Mouse (Mus musculus) forebrain, embryonic 14.5 days (tissue): Measurements from ENCODE around the gene C1qa. TPM values are rescaled to one million over a fixed set of nuclear protein-coding genes. Genes with fewer than 3 reads are reported as not detected.
A peak's percentile ranks its signal among the peaks of the same experiment; 100 is the strongest.

Experiments
- ATAC-seq: fragments of 200-750 bp; cut with Nextera tagmentation; 2 replicates; pipeline ENCODE4 v1.8.0; 2017; ENCODE audit warnings: mild to moderate bottlenecking, moderate library complexity
- DNase-seq: peaks from one replicate; pipeline ENCODE4 v3.0.0-alpha.2; 2015; ENCODE audit warnings: low spot score
- H3K27ac ChIP-seq: fragments of 300-500 bp; sonication (generic); 2 replicates; pipeline ENCODE4 v1.5.1; 2014; ENCODE audit warnings: low read depth, mild to moderate bottlenecking, control low read depth, low read length, moderate library complexity
- H3K27me3 ChIP-seq: fragments of 300-500 bp; sonication (generic); replicated peaks from 2 replicates; pipeline ENCODE4 v1.6.1; 2014; ENCODE audit warnings: low read length, control low read depth, mixed read lengths; ENCODE audit not compliant: control insufficient read depth, insufficient read depth
- H3K36me3 ChIP-seq: fragments of 300-500 bp; sonication (generic); 2 replicates; pipeline ENCODE4 v1.6.1; 2014; ENCODE audit warnings: low read length, control low read depth; ENCODE audit not compliant: control insufficient read depth, insufficient read depth
- H3K4me1 ChIP-seq: fragments of 300-500 bp; sonication (generic); 2 replicates; pipeline ENCODE4 v1.6.1; 2014; ENCODE audit warnings: antibody characterized with exemption, low read length, control low read depth; ENCODE audit not compliant: control insufficient read depth, insufficient read depth
- H3K4me2 ChIP-seq: fragments of 300-500 bp; sonication (generic); 2 replicates; pipeline ENCODE4 v1.6.1; 2014; ENCODE audit warnings: mild to moderate bottlenecking, control low read depth, low read length
- H3K4me3 ChIP-seq: fragments of 300-500 bp; sonication (generic); 2 replicates; pipeline ENCODE4 v1.5.1; 2014; ENCODE audit warnings: low read depth, low read length, control low read depth
- H3K9ac ChIP-seq: fragments of 300-500 bp; sonication (generic); 2 replicates; pipeline ENCODE4 v1.6.1; 2014; ENCODE audit warnings: mild to moderate bottlenecking, low read length, control low read depth, moderate library complexity
- H3K9me3 ChIP-seq: fragments of 300-500 bp; sonication (generic); replicated peaks from 2 replicates; pipeline ENCODE4 v1.6.1; 2016; ENCODE audit warnings: low read length, control low read depth, mixed read lengths; ENCODE audit not compliant: control insufficient read depth
- WGBS: fragments of 180-500 bp; shearing (Covaris S2); extraction: QIAGEN DNeasy Blood & Tissue Kit; methylation state at CpG from one replicate; pipeline ENCODE4 v1.1.7; 2014; 5-methylcytosine and 5-hydroxymethylcytosine counted together
- polyA plus RNA-seq: library from polyadenylated mRNA; unstranded; fragments of >200 nt; fragmentation: Nextera tagmentation; extraction: Ambion mirVana; gene quantifications from 2 replicates; pipeline ENCODE4 v1.2.1, GENCODE M21; 2014

C1qa gene
- polyA plus RNA-seq: 24.3 and 28.1 TPM in 2 replicates

DNA sequence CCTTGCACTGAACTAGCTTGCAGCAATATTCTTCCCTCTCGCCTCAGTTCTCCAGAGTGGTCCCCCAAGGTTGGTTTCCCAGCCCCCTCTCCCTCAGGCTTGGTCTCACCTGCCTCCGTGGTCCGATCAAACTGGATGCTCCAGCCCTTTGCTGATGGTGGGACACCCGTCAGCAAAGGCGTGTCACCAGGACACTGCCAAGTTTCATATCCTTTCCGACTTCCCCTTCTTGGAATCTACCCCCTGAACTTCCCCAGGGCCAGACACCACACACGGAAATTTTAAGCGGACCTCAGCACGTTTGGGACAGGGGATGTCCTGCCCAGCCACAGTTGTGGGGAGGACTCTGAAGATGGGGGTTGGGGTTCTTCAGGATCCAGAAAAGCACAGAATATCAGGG is at the start of gene C1qa:
TSS of gene C1qa (minus strand) at position 167 of the 400 bp plus-strand sequence.
- no peaks in the 10 kb centered on the region for H3K4me1 ChIP-seq
- H3K4me3 ChIP-seq: no peak within 1 kb of the TSS
- no peak within 1 kb of the TSS for H3K27ac ChIP-seq
- no peak within 1 kb of the TSS for H3K9ac ChIP-seq
- ATAC-seq (no peak), DNase-seq (no peak)
- peaks cover 19% of the 10 kb centered on the region for H3K27me3 ChIP-seq
- H3K9me3 ChIP-seq: no peaks in the 10 kb centered on the region
- 79% methylated on average over 9 of the region's 9 CpGs for WGBS
- no peaks in the 10 kb centered on the region for H3K36me3 ChIP-seq
- no peak within 1 kb of the TSS for H3K4me2 ChIP-seq

DNA sequence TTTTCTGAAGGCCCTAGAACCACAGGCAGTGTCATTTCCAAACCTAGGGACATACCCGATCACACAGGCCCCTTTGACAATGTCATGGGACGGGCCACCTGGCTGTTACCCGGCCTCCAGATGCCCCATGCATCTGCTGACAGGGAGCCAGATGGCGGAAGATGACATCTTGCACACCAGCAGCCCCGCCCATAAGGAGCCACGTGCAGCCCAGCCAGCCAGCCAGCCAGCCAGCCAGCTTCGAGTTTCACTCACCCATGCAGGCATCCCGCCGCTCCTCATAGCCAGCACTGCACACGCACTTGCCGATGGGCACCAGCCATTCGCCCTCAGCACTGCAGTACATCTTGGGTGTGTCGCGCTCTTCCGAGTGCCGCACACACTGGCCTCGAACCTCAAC is 46.8 kb upstream of the C1qa start:
- DNase-seq: no peak
- no peak for ATAC-seq

DNA sequence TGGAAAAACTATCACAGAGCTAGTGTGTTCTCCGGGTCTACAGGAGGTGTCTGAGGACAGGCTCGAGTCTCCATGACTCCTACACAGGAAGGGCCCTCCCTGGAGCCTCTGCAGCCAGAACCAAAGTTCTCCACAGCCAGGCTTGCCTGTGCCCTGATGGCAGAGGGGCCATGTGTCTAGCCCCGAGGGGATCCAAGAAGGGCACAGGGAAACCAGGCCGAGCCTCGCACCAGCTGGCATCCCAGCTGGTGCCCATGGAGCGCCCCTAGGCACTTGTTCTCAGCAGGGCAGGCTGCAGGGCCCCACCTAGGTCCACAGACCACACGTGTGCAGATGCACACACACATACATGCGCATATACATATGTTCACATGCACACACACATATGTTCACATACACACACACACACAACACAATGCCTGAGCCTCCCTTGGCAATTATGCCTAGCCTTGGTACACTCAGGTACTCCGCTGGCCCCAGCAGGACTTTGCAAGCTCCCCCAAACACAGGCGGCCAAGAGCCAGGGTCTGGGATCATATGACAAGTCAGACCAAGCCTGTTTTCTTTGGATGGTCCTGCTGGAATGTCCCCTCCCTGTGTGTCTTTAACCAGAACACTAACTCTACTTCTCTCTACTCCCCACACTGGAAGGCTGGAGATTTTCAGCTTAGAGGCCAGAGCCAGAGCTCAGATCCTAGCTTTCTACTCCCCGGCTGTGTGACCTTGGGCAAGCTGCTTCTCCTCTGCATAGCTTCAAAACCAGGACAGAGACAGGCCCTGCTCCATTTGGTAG is 46.2 kb upstream of the C1qa start:
- Histone ChIP-seq H3K4me2 (no peak overlapping the region), H3K9ac (no peak overlapping the region), H3K27me3 (no peaks in the 10 kb centered on the region), H3K9me3 (no peaks in the 10 kb centered on the region), H3K27ac (no peak overlapping the region), H3K4me1 (0 out of 2 replicates have a peak, but pooled peaks cover 3% of the 10 kb centered on the region), H3K4me3 (no peak overlapping the region), H3K36me3 (no peaks in the 10 kb centered on the region)
- DNase-seq: no peak
- ATAC-seq: no peak
- WGBS: 75% methylated on average over 11 of the region's 11 CpGs

More for the DNA sequence above, 46.8 kb upstream of the C1qa start:
- Histone ChIP-seq H3K4me2 (no peak overlapping the region), H3K36me3 (no peaks in the 10 kb centered on the region), H3K4me1 (0 out of 2 replicates have a peak, but pooled peaks cover 3% of the 10 kb centered on the region), H3K4me3 (no peak overlapping the region), H3K27ac (no peak overlapping the region), H3K9me3 (no peaks in the 10 kb centered on the region), H3K9ac (no peak overlapping the region), H3K27me3 (no peaks in the 10 kb centered on the region)
- 76% methylated on average over 17 of the region's 17 CpGs for WGBS

DNA sequence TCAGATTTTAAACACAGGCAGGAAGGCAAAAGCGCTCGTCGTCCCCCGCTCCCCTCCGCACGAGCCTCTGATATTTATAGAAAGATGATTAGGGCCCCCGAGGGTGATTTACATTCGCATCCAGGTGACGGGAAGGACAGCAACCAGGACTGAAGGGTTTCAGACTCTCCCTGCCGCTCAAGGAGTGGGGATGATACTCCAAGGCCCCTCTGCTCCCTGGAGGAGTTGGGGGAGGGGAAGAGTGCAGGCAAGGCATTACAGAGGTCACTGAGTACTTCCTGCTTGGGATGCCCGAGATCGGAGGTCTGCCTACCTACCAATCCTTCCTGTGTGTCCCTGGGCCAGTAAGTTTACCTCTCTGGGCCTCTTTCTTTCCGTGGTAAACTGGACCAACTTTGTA is 44.6 kb upstream of the C1qa start:
- Histone ChIP-seq H3K9ac (no peak overlapping the region), H3K36me3 (no peaks in the 10 kb centered on the region), H3K4me2 (no peak overlapping the region), H3K4me3 (no peak overlapping the region), H3K27ac (no peak overlapping the region), H3K9me3 (no peaks in the 10 kb centered on the region), H3K4me1 (0 out of 2 replicates have a peak, but pooled peaks cover 3% of the 10 kb centered on the region), H3K27me3 (no peaks in the 10 kb centered on the region)
- DNase-seq: no peak
- no peak for ATAC-seq
- WGBS: 35% methylated on average over 13 of the region's 13 CpGs

DNA sequence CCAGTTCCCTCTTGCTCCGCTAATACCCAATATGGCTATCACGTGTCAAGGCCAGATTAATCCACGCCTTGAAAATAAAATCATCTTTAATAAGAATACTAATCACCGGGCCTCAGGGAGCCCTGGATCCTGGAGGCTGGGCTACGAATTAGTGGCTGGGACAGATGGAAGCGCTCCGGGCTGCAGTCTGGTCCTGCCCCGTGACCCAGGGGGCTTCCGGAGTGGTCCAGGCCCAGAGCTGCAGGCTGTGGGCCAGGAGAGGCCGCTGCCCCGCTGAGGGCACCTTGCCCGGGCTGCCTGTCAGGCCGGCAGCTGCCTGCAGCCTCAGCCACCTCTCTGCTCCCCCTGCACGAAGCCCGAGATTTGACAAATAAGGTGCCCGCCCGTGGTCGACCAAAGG is 44.2 kb upstream of the C1qa start:
- 34% methylated on average over 18 of the region's 18 CpGs for WGBS
- DNase-seq (no peak), ATAC-seq (no peak)
- Histone ChIP-seq H3K27ac (no peak overlapping the region), H3K4me2 (no peak overlapping the region), H3K4me3 (no peak overlapping the region), H3K9ac (no peak overlapping the region), H3K27me3 (no peaks in the 10 kb centered on the region), H3K4me1 (0 out of 2 replicates have a peak, but pooled peaks cover 3% of the 10 kb centered on the region), H3K9me3 (no peaks in the 10 kb centered on the region), H3K36me3 (no peaks in the 10 kb centered on the region)

DNA sequence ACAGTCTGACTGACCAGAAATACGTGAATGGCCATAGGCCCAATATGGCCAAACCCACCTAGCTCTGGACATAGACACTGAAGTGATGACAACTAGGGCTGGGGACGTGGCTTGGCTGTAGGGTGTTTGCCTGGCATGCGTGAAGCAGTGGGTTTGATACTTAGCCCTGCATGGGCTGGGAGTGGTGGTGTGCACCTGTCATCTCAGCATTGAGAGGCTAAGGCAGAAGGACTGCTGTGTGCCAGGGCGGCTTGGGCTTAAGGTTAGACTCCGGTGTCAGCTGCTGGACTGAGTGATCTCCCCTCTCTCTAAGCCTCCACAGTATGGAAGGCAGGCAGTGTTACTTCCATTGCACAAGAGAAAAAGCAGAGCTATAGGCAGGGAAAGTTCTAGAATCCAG is 39.3 kb upstream of the C1qa start:
- Histone ChIP-seq H3K9me3 (no peaks in the 10 kb centered on the region), H3K36me3 (no peaks in the 10 kb centered on the region), H3K9ac (no peak overlapping the region), H3K4me2 (no peak overlapping the region), H3K27ac (no peak overlapping the region), H3K4me1 (peaks cover 8% of the 10 kb centered on the region; the same call in 1 of the 2 replicates), H3K27me3 (no peaks in the 10 kb centered on the region), H3K4me3 (no peak overlapping the region)
- ATAC-seq (no peak), DNase-seq (no peak)
- 91% methylated on average over 5 of the region's 5 CpGs for WGBS

DNA sequence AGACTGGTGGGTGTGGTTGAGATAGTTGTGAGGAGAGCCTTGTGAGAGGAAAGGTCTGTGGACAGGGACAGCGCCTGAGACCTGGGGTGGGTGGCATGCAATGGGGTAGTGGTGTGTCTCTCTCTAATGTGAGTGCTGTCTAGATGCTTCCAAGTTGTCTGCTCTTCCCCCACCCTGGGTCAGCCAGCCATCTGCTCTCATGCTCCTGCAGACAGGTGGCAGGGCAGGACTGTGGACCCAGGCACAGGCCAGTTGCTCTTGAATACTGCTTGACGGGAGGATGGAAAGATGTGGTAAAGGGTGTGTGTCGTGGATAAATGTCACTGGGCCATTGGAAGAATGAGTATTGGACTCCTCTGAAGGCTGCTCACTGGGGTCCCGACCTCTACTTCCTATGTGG is 38.7 kb upstream of the C1qa start:
- ATAC-seq: no peak
- no peaks in the 10 kb centered on the region for H3K9me3 ChIP-seq

DNA sequence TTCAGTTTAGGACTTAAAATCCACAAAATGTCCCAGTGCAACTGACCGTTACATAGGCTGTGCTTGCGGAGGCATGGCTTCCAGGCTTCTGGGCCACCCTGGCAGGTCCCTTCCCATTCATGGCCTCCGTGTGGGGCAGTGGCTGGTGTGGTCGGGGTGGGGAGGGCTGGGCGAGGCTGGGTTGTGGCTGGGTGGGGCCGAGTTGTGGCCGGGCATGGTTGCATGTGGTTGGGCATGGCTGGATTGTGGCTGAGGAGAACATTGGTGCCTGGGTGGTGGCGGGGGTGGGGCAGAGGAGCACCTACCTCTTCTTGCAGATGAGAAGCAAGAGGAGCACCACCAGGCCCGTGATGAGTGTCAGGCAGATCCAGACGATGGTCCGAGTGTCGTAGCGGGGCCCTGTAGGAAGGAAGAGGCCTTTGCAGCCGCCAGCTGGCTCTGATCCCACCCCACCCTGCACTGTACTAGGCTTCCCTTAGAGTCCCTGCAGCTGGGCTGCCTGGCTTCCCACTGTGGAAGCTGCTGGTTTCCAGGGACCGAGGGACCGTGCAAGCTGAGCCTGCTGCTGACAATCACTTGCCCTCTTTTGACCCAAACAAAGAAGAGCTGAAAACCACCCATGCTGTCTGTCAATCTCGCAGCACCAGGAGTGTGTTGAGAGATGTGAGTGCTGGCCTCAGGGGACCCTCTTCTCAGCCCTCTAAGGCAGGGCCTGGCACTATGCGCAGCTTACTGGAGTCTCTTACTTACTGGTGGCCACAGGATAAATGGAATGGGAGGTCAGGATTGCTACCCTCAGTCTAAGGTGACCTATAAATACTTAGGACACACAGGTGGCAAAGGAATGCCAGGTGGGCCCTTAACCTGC is 36.4 kb upstream of the C1qa start:
- ATAC-seq (0 out of 2 replicates have a peak, but pooled peaks have one; percentile 46), DNase-seq (no peak)
- H3K4me2 ChIP-seq: no peak overlapping the region
- no peak overlapping the region for H3K4me3 ChIP-seq
- H3K27ac ChIP-seq: no peak overlapping the region
- 51% methylated on average over 16 of the region's 18 CpGs for WGBS
- H3K4me1 ChIP-seq: peaks cover 4% of the 10 kb centered on the region; the same call in 1 of the 2 replicates
- no peaks in the 10 kb centered on the region for H3K27me3 ChIP-seq
- no peaks in the 10 kb centered on the region for H3K36me3 ChIP-seq
- H3K9ac ChIP-seq: no peak overlapping the region
- H3K9me3 ChIP-seq: no peaks in the 10 kb centered on the region

More for the DNA sequence above, 38.7 kb upstream of the C1qa start:
- Histone ChIP-seq H3K9ac (no peak overlapping the region), H3K27me3 (no peaks in the 10 kb centered on the region), H3K4me2 (no peak overlapping the region), H3K36me3 (no peaks in the 10 kb centered on the region), H3K4me3 (no peak overlapping the region), H3K27ac (no peak overlapping the region), H3K4me1 (peaks cover 4% of the 10 kb centered on the region; the same call in 1 of the 2 replicates)
- 83% methylated on average over 4 of the region's 4 CpGs for WGBS
- no peak for DNase-seq
